Mouse (Mus musculus) liver, embryonic 13.5 days (tissue): ENCODE data around the gene AC124502.3. TPM values are rescaled to one million over a fixed set of nuclear protein-coding genes. Genes with fewer than 3 reads are reported as not detected.
"Not testable (repeated sequence)": the region's sequence is repeated elsewhere in the genome, so short reads cannot be mapped to it uniquely, and the experiment has no call there.

Experiments used
- ATAC-seq: fragments of 200-750 bp; cut with Nextera tagmentation; 2 replicates; pipeline ENCODE4 v1.8.0; 2017; ENCODE audit warnings: low read depth, mild to moderate bottlenecking, moderate number of reproducible peaks, moderate library complexity
- DNase-seq: peaks from one replicate; pipeline ENCODE4 v3.0.0; 2022
- H3K27ac ChIP-seq: fragments of 300-500 bp; sonication (generic); 2 replicates; pipeline ENCODE4 v1.5.1; 2015; ENCODE audit warnings: moderate library complexity, mild to moderate bottlenecking, inconsistent platforms
- H3K27me3 ChIP-seq: fragments of 300-500 bp; sonication (generic); 2 replicates; pipeline ENCODE4 v1.6.1; 2015; ENCODE audit warnings: mild to moderate bottlenecking, inconsistent platforms
- H3K36me3 ChIP-seq: fragments of 300-500 bp; sonication (generic); 2 replicates; pipeline ENCODE4 v1.6.1; 2015; ENCODE audit warnings: mild to moderate bottlenecking, inconsistent platforms
- H3K4me1 ChIP-seq: fragments of 300-500 bp; sonication (generic); replicated peaks from 2 replicates; pipeline ENCODE4 v1.6.1; 2015; ENCODE audit warnings: inconsistent platforms
- H3K4me2 ChIP-seq: fragments of 300-500 bp; sonication (generic); 2 replicates; pipeline ENCODE4 v1.6.1; 2015; ENCODE audit warnings: inconsistent platforms, mild to moderate bottlenecking, moderate library complexity
- H3K4me3 ChIP-seq: fragments of 300-500 bp; sonication (generic); replicated peaks from 2 replicates; pipeline ENCODE4 v1.5.1; 2015; ENCODE audit warnings: mild to moderate bottlenecking, inconsistent platforms
- H3K9ac ChIP-seq: fragments of 300-500 bp; sonication (generic); 2 replicates; pipeline ENCODE4 v1.6.1; 2015; ENCODE audit warnings: mild to moderate bottlenecking, inconsistent platforms
- H3K9me3 ChIP-seq: fragments of 300-500 bp; sonication (generic); replicated peaks from 2 replicates; pipeline ENCODE4 v1.6.1; 2016; ENCODE audit warnings: inconsistent platforms
- WGBS: fragments of 180-500 bp; shearing (Covaris S2); methylation state at CpG from one replicate; pipeline ENCODE4 v1.1.7; 2015; ENCODE audit not compliant: insufficient replicate concordance; 5-methylcytosine and 5-hydroxymethylcytosine counted together
- polyA plus RNA-seq: library from polyadenylated mRNA; unstranded; fragments of >200 nt; fragmentation: Nextera tagmentation; extraction: Ambion mirVana; gene quantifications from 2 replicates; pipeline ENCODE4 v1.2.1, GENCODE M21; 2015

The AC124502.3 gene
- polyA plus RNA-seq, 1 experiment from 2014 or later: 0.70 TPM

DNA sequence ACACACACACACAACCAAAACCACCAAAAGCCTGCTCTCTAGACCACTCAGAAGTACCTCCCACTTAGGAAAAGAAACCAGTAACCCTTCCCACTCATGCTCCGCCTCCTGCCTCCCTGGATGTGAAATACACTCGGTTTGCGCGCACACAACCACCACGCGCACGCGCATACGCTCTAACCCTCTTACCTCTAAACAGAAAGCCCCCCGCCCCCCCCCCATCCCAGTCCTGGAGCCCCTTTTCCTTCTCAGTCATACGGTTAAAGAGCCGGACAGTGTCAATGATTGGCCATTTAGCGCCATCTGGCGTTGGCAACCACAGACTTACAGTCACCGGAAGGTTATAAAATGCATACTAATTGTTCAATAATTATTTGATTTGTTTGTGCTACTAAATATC is 34.3 kb downstream of the AC124502.3 start:
- Histone ChIP-seq H3K9me3 (no peaks in the 10 kb centered on the region), H3K9ac (0 out of 2 replicates have a peak overlapping the region, but pooled peaks have one; percentile 17), H3K4me1 (peaks cover 47% of the 10 kb centered on the region), H3K27me3 (peaks cover 63% of the 10 kb centered on the region), H3K36me3 (no peaks in the 10 kb centered on the region), H3K27ac (no peak overlapping the region), H3K4me2 (peak overlapping the region; percentile 84), H3K4me3 (peak overlapping the region; percentile 59)
- WGBS: 1% methylated on average over 15 of the region's 15 CpGs
- peak; percentile 40 for DNase-seq
- ATAC-seq: no peak; the same call in 1 of the 2 replicates

DNA sequence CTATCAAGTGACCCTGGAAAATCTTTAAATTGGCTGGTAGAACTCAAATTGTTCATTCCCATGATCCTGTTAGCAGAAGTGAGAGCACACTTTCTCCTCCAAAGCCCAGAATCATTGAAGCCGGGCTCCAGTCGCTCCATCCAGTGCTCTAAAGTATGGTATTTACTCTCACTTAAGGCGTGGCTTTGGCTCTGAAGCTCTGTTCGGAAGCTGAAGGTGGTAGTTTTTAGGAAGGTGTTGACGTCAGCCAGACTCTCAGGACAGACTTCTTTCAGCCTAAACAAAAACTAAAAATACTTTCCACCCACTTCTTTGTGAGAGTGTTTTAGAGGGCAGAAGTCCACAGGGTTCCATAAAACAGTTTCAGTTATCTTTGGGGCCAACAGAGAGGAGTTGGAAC is 34.8 kb downstream of the AC124502.3 start:
- DNase-seq (no peak), ATAC-seq (no peak)
- Histone ChIP-seq H3K27me3 (peaks cover 62% of the 10 kb centered on the region), H3K4me3 (no peak overlapping the region), H3K36me3 (no peaks in the 10 kb centered on the region), H3K9me3 (no peaks in the 10 kb centered on the region), H3K4me2 (no peak overlapping the region), H3K4me1 (peaks cover 42% of the 10 kb centered on the region), H3K9ac (no peak overlapping the region), H3K27ac (no peak overlapping the region)
- 30% methylated on average over 5 of the region's 5 CpGs for WGBS

DNA sequence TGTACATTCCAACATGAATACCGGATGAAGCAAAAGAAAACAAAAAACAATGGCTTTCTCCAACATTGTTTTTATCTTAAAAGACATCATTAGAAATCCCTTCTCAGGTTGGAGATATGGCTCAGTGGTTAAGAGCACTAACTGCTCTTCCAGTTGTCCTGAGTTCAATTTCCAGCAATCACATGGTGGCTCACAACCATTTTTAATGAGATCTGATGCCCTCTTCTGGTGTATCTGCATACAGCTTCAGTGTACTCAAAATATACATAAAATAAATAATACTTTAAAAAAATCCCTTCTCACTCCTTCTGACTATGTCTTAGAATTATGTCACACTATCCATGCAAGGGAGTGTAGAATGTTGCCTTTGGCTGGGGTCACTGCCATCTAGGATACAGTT is 40.6 kb downstream of the AC124502.3 start:
- Histone ChIP-seq H3K27me3 (peaks cover 71% of the 10 kb centered on the region), H3K4me3 (no peak overlapping the region), H3K36me3 (no peaks in the 10 kb centered on the region), H3K4me1 (no peaks in the 10 kb centered on the region), H3K4me2 (no peak overlapping the region), H3K9ac (no peak overlapping the region), H3K9me3 (no peaks in the 10 kb centered on the region), H3K27ac (no peak overlapping the region)
- DNase-seq (no peak), ATAC-seq (no peak)
- WGBS: 69% methylated on average over 1 of the region's 1 CpGs

DNA sequence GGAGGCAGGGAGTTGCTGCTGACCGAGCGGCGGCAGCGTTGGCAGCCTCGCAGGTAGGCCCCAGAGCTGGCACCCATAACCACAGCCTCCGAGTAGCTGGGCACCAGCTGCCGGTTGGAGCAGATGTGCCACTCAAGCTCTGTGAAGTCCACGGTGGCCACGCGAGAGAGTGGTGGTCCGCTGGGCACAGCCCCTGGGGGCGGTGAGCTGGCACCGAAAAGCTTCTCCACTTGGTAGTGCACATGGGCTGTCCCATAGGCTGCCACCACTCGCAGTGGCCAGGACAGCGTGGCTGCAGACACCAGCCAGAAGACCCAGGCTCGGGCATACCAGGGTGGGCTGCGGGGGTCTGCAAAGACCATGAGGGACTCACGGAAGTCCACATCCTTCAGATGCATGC is 43.3 kb downstream of the AC124502.3 start:
- WGBS: 53% methylated on average over 18 of the region's 18 CpGs

DNA sequence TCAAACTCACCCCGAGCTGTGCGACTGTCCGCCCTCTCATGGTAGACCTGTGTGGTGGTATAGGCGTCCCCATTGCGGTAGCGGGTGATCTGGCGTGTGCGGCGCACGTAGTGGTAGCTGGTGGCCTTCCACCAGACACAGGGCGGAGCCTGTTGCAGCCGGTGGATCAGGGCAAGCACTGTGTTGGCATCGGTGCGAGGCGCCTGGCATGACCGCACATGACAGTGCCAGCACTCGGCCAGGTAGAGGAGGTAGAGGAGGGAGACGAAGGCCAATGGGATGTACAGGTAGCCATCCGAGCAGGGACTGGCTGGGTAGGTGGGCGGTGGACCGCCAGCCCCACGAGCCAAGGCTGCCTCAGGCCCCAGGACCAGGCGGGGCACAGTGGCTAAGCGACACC is 43.9 kb downstream of the AC124502.3 start:
- no peak overlapping the region for H3K4me2 ChIP-seq
- H3K27ac ChIP-seq: no peak overlapping the region
- H3K9me3 ChIP-seq: no peaks in the 10 kb centered on the region
- peaks cover 85% of the 10 kb centered on the region for H3K27me3 ChIP-seq
- DNase-seq (no peak), ATAC-seq (no peak)
- 47% methylated on average over 24 of the region's 24 CpGs for WGBS
- no peak overlapping the region for H3K4me3 ChIP-seq
- no peak overlapping the region for H3K9ac ChIP-seq
- peaks cover 20% of the 10 kb centered on the region for H3K4me1 ChIP-seq
- no peaks in the 10 kb centered on the region for H3K36me3 ChIP-seq

More for the DNA sequence above, 43.3 kb downstream of the AC124502.3 start:
- Histone ChIP-seq H3K4me2 (no peak overlapping the region), H3K27me3 (peaks cover 80% of the 10 kb centered on the region), H3K36me3 (no peaks in the 10 kb centered on the region), H3K9ac (no peak overlapping the region), H3K9me3 (no peaks in the 10 kb centered on the region), H3K4me3 (no peak overlapping the region), H3K4me1 (peaks cover 14% of the 10 kb centered on the region), H3K27ac (no peak overlapping the region)
- DNase-seq: no peak
- ATAC-seq: no peak

DNA sequence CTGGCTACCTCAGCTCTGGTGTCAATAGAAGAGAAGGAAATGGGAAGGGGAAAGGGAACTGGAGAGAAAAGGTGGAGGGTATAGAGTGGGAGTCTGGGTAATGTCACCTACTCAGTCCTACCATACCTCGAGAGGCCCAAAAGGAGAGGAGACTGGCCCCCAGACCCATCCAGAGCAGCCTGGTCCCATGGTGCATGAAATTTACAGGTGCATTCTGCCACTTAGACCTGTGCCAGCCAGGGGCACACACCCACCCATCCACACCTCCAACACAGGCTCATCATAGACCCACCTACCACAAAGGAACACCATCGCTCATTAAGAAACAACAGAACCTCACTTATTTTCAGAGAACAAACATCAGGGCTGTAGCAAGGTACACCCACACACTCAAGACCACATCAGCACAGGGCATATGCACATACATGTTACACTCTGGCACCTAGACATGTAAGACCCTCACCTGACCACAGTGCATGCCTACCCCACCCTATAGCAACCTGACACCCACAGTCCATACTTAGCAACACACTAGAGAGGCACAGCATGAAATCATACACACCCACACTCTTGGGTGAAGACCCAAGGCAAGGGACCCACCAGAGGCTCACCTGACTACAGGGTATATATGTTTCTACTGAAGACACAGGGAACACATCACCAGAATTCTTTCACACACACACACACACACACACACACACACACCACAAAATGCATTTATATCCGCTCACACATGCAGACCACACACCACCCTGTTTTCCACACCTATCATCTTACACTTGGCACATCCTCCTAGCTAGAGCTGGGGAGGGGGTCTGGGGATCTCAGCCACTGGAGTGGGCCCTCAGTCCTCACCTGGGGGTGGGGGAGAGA is 45.5 kb downstream of the AC124502.3 start:
- H3K36me3 ChIP-seq: no peaks in the 10 kb centered on the region
- 62% methylated on average over 3 of the region's 3 CpGs for WGBS
- H3K9ac ChIP-seq: no peak overlapping the region
- no peak for ATAC-seq
- DNase-seq: no peak
- H3K9me3 ChIP-seq: no peaks in the 10 kb centered on the region
- H3K4me1 ChIP-seq: peaks cover 29% of the 10 kb centered on the region
- H3K4me2 ChIP-seq: peak overlapping the region; percentile 84; the same call in 1 of the 2 replicates
- H3K27me3 ChIP-seq: peaks cover 81% of the 10 kb centered on the region
- H3K4me3 ChIP-seq: peak overlapping the region; percentile 62; the same call in 1 of the 2 replicates
- no peak overlapping the region for H3K27ac ChIP-seq

DNA sequence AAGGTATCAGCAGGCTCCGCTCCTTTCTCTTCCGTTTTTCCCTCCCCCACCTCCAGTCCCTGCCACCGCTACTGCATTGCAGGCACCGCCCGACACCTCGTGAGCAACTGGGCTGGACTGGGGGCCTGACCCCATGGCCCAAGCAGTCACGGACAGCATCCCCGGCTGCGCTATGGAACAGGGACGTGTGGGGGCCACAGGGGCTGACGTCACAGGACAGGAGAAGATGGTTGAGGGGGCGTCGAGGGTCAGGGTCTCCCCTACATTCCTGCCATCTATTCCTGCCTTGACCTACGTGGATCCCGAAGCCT is 46.1 kb downstream of the AC124502.3 start:
- Histone ChIP-seq H3K4me1 (peaks cover 34% of the 10 kb centered on the region), H3K27me3 (peaks cover 77% of the 10 kb centered on the region), H3K9me3 (no peaks in the 10 kb centered on the region), H3K27ac (no peak overlapping the region), H3K4me3 (peak overlapping the region; percentile 62), H3K4me2 (peak overlapping the region; percentile 84), H3K36me3 (0 out of 2 replicates have a peak, but pooled peaks cover 2% of the 10 kb centered on the region), H3K9ac (no peak overlapping the region)
- ATAC-seq (no peak), DNase-seq (no peak)
- WGBS: 7% methylated on average over 15 of the region's 15 CpGs

DNA sequence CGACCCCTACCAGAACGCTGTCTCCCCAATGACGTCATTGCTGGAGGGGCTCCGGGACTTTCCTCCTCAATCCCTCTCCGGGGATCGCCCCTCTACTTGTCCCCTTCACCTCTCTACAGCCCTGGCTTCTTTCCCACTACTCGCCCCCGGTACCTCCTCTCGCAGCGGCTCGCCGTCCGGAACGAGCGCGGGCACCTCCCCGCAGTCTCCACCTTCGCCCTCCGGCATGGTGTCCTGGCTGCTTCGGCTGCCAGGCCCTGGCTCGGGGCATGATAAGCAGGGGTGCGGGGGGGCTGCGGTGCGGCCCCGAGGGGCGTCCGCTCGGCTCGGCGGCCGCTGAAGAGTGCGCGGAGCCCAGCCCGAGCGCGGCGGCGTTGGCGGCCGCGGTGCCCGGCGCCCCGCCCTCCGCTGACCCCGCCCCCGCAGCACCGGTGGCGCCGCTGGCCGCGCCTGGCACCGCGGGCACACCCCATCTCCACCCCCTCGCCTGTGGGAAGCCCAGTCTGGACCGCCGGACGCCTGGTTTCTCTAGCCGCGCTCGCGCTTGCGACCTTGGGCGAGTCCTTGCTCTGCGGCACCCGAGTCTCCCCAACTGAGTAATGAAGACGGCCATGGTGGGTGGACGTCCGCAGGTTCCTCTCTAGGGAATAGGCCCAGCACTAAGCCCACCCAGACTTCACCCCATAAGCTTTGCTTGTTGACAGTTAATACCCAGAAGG is 46.6 kb downstream of the AC124502.3 start, which contains the start of gene Tmem151a:
Gene Tmem151a, minus strand, starts transcription at position 387 of the 719 bp plus-strand sequence.
- no peak within 1 kb of the TSS for H3K27ac ChIP-seq
- no peaks in the 10 kb centered on the region for H3K9me3 ChIP-seq
- peak within 1 kb of the TSS; percentile 84 for H3K4me2 ChIP-seq
- ATAC-seq (no peak), DNase-seq (no peak)
- H3K4me1 ChIP-seq: peaks cover 34% of the 10 kb centered on the region
- H3K27me3 ChIP-seq: peaks cover 72% of the 10 kb centered on the region
- H3K4me3 ChIP-seq: peak within 1 kb of the TSS; percentile 62
- WGBS: 2% methylated on average over 67 of the region's 69 CpGs
- H3K9ac ChIP-seq: peak within 1 kb of the TSS; percentile 22; the same call in 1 of the 2 replicates
- peaks cover 6% of the 10 kb centered on the region for H3K36me3 ChIP-seq

DNA sequence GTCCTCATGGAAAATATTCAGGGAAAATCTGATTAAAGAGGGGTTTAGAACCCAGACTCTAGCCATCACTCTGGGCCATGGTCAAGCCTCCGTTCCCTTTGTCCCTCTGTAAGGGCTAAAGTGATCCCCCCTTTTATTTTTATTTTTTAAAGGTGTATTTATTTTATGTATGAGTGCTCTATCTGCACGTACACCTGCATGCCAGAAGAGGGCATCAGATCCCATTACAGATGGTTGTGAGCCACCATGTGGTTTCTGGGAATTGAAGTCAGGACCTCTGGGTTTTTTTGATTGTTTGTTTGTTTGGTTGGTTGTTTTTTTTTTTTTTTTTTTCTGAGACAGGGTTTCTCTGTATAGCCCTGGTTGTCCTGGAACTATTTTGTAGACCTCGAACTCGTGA is 47.8 kb downstream of the AC124502.3 start:
- H3K9me3 ChIP-seq, H3K9ac ChIP-seq, H3K4me2 ChIP-seq, ATAC-seq, H3K27ac ChIP-seq, H3K4me3 ChIP-seq, DNase-seq: not testable (repeated sequence)
- Histone ChIP-seq H3K4me1 (peaks cover 34% of the 10 kb centered on the region), H3K27me3 (peaks cover 60% of the 10 kb centered on the region), H3K36me3 (peaks cover 17% of the 10 kb centered on the region)
- 40% methylated on average over 4 of the region's 4 CpGs for WGBS

DNA sequence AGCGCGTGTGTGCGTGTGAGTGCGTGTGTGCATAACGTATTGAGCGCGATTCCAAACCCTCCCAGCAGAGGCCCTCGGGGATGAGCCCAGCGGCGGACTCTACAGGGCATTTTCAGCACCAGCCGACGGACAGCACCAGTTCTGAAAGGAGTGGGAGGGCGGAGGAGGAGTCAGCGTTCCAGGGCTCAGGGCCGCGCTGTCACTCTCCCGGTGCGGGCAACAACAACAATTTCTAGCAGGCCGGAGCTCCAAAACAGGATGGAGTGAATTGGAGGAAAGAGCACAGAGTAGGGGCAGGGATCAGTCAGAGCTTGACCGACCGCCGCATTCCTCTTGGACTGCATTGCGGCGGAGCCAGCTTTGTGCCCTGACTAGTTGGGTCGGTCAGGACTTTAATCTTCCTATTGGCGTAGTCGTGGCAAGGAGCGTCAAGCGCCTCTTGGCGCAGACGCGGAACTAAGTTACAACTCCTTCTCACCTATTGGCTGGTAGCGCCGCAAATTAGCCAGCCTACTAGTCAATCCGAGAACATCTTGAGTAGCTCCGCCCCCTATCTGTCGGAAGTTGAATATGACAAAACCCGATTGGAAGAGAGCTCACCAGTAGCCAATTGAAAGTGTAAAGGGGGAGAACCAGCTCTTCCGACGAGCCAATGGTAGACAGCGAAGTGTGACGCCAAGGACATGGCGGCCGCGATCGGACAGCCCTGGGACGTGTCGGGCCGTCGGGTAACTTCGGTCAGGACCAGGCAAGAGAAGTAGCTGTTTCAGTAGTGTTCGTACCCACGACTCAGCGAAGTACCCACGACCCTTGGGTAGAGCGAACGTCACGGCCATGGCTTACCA is 49.4 kb downstream of the AC124502.3 start, which contains the start of gene Yif1a:
Gene Yif1a, plus strand, starts transcription at position 655 of the 845 bp plus-strand sequence.
- ATAC-seq (peak; percentile 92), DNase-seq (peak; percentile 90)
- no peaks in the 10 kb centered on the region for H3K9me3 ChIP-seq
- whole genome bisulfite sequencing: under 1% methylated on average over 58 of the region's 58 CpGs
- H3K4me2 ChIP-seq: peak within 1 kb of the TSS; percentile 82
- peak within 1 kb of the TSS; percentile 84 for H3K27ac ChIP-seq
- H3K4me3 ChIP-seq: peak within 1 kb of the TSS; percentile 77
- H3K4me1 ChIP-seq: peaks cover 34% of the 10 kb centered on the region
- H3K27me3 ChIP-seq: peaks cover 44% of the 10 kb centered on the region
- H3K9ac ChIP-seq: peak within 1 kb of the TSS; percentile 77
- H3K36me3 ChIP-seq: peaks cover 30% of the 10 kb centered on the region
